Mouse (Mus musculus): ENCODE measurements around the gene Pgr. TPM values are rescaled to one million over a fixed set of nuclear protein-coding genes. Genes with fewer than 3 reads are reported as not detected.

Gene Pgr
- polyA plus RNA-seq (2015; fragmentation: Nextera tagmentation; extraction: Ambion mirVana), result 0.29 and 0.38 TPM in 2 replicates

DNA sequence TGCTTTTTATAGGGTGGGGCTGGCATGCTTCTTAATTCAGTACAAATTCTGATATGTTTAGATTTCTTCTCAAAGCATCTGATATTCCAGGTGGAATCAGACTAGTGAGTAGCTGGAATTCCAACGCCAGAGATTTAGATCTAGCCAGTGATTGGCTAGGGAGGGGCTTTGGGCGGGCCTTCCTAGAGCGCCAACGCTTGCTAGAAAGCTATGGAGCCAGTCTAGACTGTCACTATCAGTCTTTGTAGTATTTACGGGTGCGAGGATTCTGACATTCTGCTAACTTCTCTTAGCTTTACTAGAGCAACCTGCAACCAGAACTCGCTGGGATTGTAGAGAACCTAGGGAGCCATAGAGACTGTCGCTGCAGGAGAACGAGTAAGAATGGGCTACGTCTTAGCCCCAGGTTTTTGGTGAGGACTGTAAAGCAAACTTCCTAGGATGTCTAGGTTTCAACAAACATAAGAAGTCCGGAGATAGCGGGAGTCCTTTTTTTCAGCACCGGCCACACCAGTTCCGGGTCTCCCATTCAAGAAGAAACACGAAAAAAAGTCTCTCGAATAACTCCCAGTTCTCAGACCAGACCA is at the start of gene Pgr:
Gene Pgr (plus strand): TSS at position 218 of the 587 bp plus-strand sequence.
- Histone ChIP-seq H3K27ac (no peak within 1 kb of the TSS), H3K4me2 (peak within 1 kb of the TSS; percentile 93), H3K4me1 (peaks cover 25% of the 10 kb centered on the region), H3K36me3 (no peaks in the 10 kb centered on the region), H3K4me3 (peak within 1 kb of the TSS; percentile 50), H3K27me3 (peaks cover 50% of the 10 kb centered on the region), H3K9ac (no peak within 1 kb of the TSS), H3K9me3 (no peaks in the 10 kb centered on the region)
- WGBS, result 2% methylated on average over 16 of the region's 16 CpGs
- peak; percentile 33; the same call in 1 of the 2 replicates for ATAC-seq (ENCODE audit: borderline replicate concordance, extremely low read depth, low FRiP score, low TSS enrichment)

- Histone ChIP-seq H3K36me3 (no peaks in the 10 kb centered on the region), H3K27ac (no peak overlapping the region), H3K9me3 (no peaks in the 10 kb centered on the region), H3K4me3 (no peak overlapping the region), H3K4me2 (no peak overlapping the region), H3K4me1 (no peaks in the 10 kb centered on the region), H3K9ac (no peak overlapping the region), H3K27me3 (no peaks in the 10 kb centered on the region)
- 55% methylated on average over 2 of the region's 2 CpGs for WGBS
- ATAC-seq (ENCODE audit: borderline replicate concordance, extremely low read depth, low FRiP score, low TSS enrichment), result no peak
These were observed 42.2 kb upstream of the Pgr start for GRCm38 (mm10) chr9:8857455-8857854.

GRCm38 (mm10) chr9:8868511-8868910 is 31.1 kb upstream of the Pgr start:
- ATAC-seq (ENCODE audit: borderline replicate concordance, extremely low read depth, low FRiP score, low TSS enrichment), result no peak
- Histone ChIP-seq H3K4me3 (no peak overlapping the region), H3K27ac (no peak overlapping the region), H3K36me3 (no peaks in the 10 kb centered on the region), H3K9ac (no peak overlapping the region), H3K4me2 (no peak overlapping the region), H3K4me1 (no peaks in the 10 kb centered on the region), H3K9me3 (no peaks in the 10 kb centered on the region), H3K27me3 (no peaks in the 10 kb centered on the region)
- WGBS, result 69% methylated on average over 2 of the region's 2 CpGs

DNA sequence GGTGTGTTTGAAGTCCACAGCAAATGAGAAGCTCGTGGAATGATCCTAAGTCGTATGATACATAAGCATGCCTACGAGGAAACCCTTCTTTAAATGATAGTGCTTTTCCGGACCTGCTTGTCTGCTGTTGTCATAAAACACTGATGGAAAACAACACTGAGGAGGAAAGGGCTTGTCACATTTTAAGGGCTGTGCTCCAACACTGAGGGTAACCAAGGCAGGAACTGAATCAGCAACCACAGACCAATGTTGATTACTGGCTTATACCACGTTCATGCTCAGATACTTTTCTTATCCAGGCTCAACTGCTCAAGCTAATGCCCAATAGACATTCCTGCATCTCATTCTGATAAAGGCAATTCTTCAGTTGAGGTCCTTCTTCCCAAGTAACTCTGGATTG is 4.4 kb upstream of the Pgr start:
- ATAC-seq (ENCODE audit: borderline replicate concordance, extremely low read depth, low FRiP score, low TSS enrichment), result no peak
- WGBS, result 75% methylated on average over 5 of the region's 5 CpGs
- H3K4me1 ChIP-seq, result peaks cover 7% of the 10 kb centered on the region; the same call in 1 of the 2 replicates
- H3K9ac ChIP-seq, result no peak overlapping the region
- H3K9me3 ChIP-seq, result no peaks in the 10 kb centered on the region
- no peak overlapping the region for H3K4me2 ChIP-seq
- H3K4me3 ChIP-seq, result no peak overlapping the region
- H3K36me3 ChIP-seq, result no peaks in the 10 kb centered on the region
- H3K27ac ChIP-seq, result no peak overlapping the region
- peaks cover 22% of the 10 kb centered on the region for H3K27me3 ChIP-seq

DNA sequence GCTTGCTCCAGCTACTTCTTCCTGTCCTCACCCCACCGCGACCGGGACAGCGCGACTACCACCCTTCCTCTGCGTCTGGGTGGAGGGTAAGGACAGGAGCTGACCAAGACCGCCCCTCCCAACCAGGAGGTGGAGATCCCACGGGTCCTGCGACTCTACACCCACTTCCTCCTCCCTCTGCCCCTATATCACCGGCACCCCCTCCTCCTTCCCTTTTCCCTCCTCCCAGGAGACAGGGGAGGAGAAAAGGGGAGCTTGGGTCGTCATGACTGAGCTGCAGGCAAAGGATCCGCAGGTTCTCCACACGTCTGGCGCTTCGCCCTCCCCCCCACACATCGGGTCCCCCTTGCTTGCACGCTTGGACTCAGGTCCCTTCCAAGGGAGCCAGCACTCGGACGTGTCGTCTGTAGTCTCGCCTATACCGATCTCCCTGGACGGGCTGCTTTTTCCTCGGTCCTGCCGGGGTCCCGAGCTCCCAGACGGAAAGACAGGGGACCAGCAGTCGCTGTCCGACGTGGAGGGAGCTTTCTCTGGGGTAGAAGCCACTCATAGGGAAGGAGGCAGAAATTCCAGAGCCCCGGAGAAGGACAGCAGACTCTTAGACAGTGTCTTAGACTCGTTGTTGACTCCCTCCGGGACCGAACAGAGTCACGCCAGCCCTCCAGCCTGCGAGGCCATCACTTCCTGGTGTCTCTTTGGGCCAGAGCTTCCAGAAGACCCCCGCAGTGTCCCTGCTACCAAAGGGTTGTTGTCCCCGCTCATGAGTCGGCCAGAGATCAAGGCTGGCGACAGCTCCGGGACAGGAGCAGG is 775 bp downstream of the Pgr start:
- peak overlapping the region; percentile 93 for H3K4me2 ChIP-seq
- H3K27ac ChIP-seq, result no peak overlapping the region
- no peaks in the 10 kb centered on the region for H3K9me3 ChIP-seq
- no peak overlapping the region for H3K9ac ChIP-seq
- no peaks in the 10 kb centered on the region for H3K36me3 ChIP-seq
- peaks cover 50% of the 10 kb centered on the region for H3K27me3 ChIP-seq
- peak overlapping the region; percentile 50 for H3K4me3 ChIP-seq
- WGBS, result under 1% methylated on average over 36 of the region's 41 CpGs
- peaks cover 25% of the 10 kb centered on the region for H3K4me1 ChIP-seq
- peak; percentile 20; the same call in 1 of the 2 replicates for ATAC-seq (ENCODE audit: borderline replicate concordance, extremely low read depth, low FRiP score, low TSS enrichment)

DNA sequence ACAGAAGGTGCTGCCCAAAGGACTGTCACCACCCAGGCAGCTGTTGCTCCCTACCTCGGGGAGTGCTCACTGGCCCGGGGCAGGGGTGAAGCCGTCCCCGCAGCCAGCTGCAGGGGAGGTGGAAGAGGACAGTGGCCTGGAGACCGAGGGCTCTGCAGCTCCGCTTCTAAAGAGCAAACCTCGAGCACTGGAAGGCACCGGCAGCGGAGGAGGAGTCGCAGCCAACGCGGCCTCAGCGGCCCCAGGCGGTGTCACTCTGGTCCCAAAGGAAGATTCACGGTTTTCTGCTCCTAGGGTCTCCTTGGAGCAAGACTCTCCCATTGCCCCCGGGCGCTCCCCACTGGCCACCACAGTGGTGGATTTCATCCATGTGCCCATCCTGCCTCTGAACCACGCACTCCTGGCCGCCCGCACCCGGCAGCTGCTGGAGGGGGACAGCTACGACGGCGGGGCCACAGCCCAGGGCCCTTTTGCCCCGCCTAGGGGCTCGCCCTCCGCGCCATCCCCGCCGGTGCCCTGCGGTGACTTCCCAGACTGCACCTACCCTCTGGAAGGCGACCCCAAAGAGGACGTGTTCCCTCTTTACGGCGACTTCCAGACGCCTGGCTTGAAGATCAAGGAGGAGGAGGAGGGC is 1.5 kb downstream of the Pgr start:
- H3K9me3 ChIP-seq, result no peaks in the 10 kb centered on the region
- peak overlapping the region; percentile 93 for H3K4me2 ChIP-seq
- H3K27me3 ChIP-seq, result peaks cover 50% of the 10 kb centered on the region
- no peak overlapping the region for H3K27ac ChIP-seq
- H3K4me3 ChIP-seq, result peak overlapping the region; percentile 50
- peak; percentile 50; the same call in 1 of the 2 replicates for ATAC-seq (ENCODE audit: borderline replicate concordance, extremely low read depth, low FRiP score, low TSS enrichment)
- H3K9ac ChIP-seq, result peak overlapping the region; percentile 27
- WGBS, result 0% methylated on average over 29 of the region's 36 CpGs
- H3K4me1 ChIP-seq, result peaks cover 25% of the 10 kb centered on the region
- H3K36me3 ChIP-seq, result no peaks in the 10 kb centered on the region

- Histone ChIP-seq H3K4me1 (peaks cover 25% of the 10 kb centered on the region), H3K27ac (no peak overlapping the region), H3K9ac (peak overlapping the region; percentile 27), H3K27me3 (peaks cover 50% of the 10 kb centered on the region), H3K9me3 (no peaks in the 10 kb centered on the region), H3K36me3 (no peaks in the 10 kb centered on the region), H3K4me3 (peak overlapping the region; percentile 50), H3K4me2 (peak overlapping the region; percentile 93)
- under 1% methylated on average over 47 of the region's 49 CpGs for WGBS
- ATAC-seq (ENCODE audit: borderline replicate concordance, extremely low read depth, low FRiP score, low TSS enrichment), result peak; percentile 44
These were observed 2.1 kb downstream of the Pgr start for GRCm38 (mm10) chr9:8901647-8902131.

DNA sequence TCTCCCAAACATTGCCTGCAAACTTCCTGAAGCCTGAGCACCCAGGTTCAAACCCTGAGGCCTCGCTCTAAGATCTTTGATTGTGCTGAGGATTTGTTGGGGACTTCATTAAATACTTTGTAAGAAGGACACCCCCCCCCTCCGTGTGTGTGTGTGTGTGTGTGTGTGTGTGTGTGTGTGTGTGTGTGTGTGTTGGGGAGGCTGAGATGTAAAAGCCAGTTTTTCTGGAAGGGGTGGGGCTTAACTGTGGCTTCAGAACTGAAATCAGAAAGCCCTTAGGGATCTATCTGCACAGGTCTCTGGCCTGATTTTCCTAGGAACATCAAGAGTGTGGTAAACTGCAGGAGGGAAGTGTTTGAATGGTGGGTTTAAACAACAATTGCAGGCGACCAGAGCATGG is 2.6 kb downstream of the Pgr start:
- no peak overlapping the region for H3K27ac ChIP-seq

GRCm38 (mm10) chr9:8927561-8927960 is 27.9 kb downstream of the Pgr start:
- no peaks in the 10 kb centered on the region for H3K27me3 ChIP-seq
- no peak overlapping the region for H3K4me2 ChIP-seq
- no peaks in the 10 kb centered on the region for H3K9me3 ChIP-seq
- no peak overlapping the region for H3K27ac ChIP-seq
- H3K36me3 ChIP-seq, result no peaks in the 10 kb centered on the region
- ATAC-seq (ENCODE audit: borderline replicate concordance, extremely low read depth, low FRiP score, low TSS enrichment), result no peak
- no peaks in the 10 kb centered on the region for H3K4me1 ChIP-seq
- WGBS, result 77% methylated on average over 2 of the region's 2 CpGs
- H3K9ac ChIP-seq, result no peak overlapping the region
- no peak overlapping the region for H3K4me3 ChIP-seq

More for the DNA sequence above, 2.6 kb downstream of the Pgr start:
- Histone ChIP-seq H3K9me3 (no peaks in the 10 kb centered on the region), H3K27me3 (peaks cover 50% of the 10 kb centered on the region), H3K4me3 (peak overlapping the region; percentile 50), H3K36me3 (no peaks in the 10 kb centered on the region), H3K4me1 (peaks cover 25% of the 10 kb centered on the region), H3K9ac (no peak overlapping the region), H3K4me2 (peak overlapping the region; percentile 93)
- 41% methylated on average over 3 of the region's 3 CpGs for WGBS
- ATAC-seq (ENCODE audit: borderline replicate concordance, extremely low read depth, low FRiP score, low TSS enrichment), result no peak

DNA sequence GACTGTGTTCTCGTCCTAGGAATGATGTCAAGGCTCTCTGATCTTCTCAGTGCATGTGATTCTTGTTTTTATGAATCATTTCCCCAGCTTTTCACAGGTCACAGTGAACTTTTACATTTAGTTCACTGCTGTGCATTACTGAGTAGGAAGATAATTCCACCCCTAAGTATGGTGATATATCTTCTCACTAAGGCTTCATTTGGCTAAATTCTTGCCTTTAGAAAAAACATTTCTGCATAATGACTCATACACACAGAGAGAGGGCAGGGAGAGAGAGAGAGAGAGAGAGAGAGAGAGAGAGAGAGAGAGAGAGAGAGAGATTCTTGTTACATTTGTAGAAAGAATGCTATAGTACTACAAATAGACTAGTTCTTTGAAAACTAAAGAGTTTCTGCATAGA is 38.1 kb downstream of the Pgr start:
- no peaks in the 10 kb centered on the region for H3K9me3 ChIP-seq
- no peaks in the 10 kb centered on the region for H3K36me3 ChIP-seq
- no peak for ATAC-seq (ENCODE audit: borderline replicate concordance, extremely low read depth, low FRiP score, low TSS enrichment)
- no peaks in the 10 kb centered on the region for H3K27me3 ChIP-seq
- no peak overlapping the region for H3K9ac ChIP-seq
- no peak overlapping the region for H3K27ac ChIP-seq
- H3K4me1 ChIP-seq, result no peaks in the 10 kb centered on the region
- no peak overlapping the region for H3K4me3 ChIP-seq
- 19% methylated on average over 1 of the region's 1 CpGs for WGBS
- no peak overlapping the region for H3K4me2 ChIP-seq

DNA sequence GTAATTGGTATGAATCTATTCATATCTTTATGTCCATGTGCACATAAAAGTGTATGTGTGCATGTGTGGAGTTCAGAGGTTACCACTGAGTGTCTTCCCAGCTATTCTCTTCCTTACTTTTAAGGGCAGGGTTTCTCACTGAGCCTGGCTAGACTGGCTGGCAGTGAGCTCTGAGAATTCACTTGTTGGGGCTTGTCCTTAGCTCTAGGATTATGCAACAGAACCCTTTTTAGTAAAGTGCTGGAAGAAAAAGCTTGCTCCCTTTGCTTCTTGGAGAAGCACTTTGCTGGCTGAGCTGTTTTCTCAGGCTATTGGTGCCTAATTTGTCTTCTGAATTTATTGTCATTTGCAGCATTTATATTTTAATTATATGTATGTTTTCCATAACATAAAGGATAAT is 53.7 kb downstream of the Pgr start:
- H3K4me2 ChIP-seq, result no peak overlapping the region
- no peaks in the 10 kb centered on the region for H3K9me3 ChIP-seq
- H3K36me3 ChIP-seq, result no peaks in the 10 kb centered on the region
- no peak overlapping the region for H3K9ac ChIP-seq
- H3K27ac ChIP-seq, result no peak overlapping the region
- H3K4me3 ChIP-seq, result no peak overlapping the region
- no peak for ATAC-seq (ENCODE audit: borderline replicate concordance, extremely low read depth, low FRiP score, low TSS enrichment)
- no peaks in the 10 kb centered on the region for H3K27me3 ChIP-seq
- H3K4me1 ChIP-seq, result no peaks in the 10 kb centered on the region
